Mouse (Mus musculus): ENCODE data around the gene Kif26a.

GRCm38 (mm10) chr12:112172214-112172613 lies 26.2 kb downstream of the Kif26a start:
- no peak for TF ChIP-seq CTCF (IDR thresholded peaks at IDR 0.05; ENCODE audit: low read depth)
- no peak for TF ChIP-seq EP300 (IDR thresholded peaks at IDR 0.05; ENCODE audit: low read depth)

Data from liver, embryonic 14.5 days (tissue).